Mouse (Mus musculus): ENCODE results near the gene Sec16a. TPM values are rescaled to one million over a fixed set of nuclear protein-coding genes. Genes with fewer than 3 reads are reported as not detected.

Sec16a gene
- total RNA-seq, 2 experiments from 2014 or later = 38.9 to 39.2 TPM

DNA sequence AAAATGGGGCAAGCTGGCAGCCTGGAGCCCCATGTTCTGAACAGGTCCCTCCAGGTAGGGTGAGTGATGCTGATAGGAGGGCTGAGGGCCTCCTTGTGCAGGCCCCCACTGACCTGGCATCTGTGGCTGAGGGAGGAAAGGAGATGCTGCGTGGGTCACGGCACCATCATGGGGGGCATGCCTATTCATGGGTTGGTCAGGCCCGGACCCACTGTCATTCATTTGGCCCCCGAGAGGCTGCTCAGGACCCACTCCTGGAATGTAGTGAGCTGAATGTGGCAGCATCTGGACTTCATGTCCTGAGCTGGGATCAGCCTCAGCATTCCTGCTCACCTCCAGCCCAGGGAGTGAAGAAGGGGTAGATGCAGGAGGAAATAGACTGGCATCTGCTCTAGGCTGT, 3.8 kb downstream of the Sec16a start:
- no peak for DNase-seq

DNA sequence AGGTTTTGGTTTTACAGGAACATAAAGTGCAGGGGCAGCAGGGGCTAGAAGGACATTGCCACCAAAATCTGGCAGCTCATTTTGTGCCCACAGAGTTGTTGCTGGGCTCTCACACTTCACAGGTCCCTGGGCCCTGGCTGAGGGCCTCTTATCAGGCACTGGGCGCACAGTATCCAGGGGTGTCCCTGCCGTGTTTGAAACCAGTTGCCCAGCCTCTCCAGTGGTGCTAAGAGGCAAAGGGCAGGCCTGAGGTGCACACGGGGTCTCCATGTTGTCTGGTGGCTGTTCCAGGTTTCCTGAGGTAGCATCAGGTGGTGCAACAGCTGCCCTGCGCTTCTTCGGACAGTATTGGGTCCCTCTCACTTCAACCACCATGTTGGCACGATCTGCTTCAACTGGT, 5.3 kb downstream of the Sec16a start:
- DNase-seq = no peak

DNA sequence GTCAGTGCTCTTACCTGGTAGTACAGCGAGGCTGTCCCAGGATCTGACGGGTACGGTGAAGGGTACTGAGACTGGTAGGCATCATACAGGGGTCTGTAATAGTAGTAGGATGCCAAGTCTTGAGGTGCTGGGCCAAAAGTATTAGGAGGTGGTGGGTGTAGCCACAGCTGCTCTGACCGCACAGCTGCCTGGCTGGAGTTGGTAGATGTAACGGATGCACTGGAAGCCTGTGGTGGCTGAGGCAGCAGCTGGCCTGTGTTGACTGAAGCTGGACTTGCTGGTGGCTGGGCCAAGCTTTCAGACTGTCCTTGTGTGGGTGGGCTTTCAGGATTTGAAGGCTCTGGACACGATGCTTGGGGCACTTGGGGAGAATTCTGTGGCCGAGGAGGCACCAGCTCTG, 6.6 kb downstream of the Sec16a start:
- DNase-seq = no peak

DNA sequence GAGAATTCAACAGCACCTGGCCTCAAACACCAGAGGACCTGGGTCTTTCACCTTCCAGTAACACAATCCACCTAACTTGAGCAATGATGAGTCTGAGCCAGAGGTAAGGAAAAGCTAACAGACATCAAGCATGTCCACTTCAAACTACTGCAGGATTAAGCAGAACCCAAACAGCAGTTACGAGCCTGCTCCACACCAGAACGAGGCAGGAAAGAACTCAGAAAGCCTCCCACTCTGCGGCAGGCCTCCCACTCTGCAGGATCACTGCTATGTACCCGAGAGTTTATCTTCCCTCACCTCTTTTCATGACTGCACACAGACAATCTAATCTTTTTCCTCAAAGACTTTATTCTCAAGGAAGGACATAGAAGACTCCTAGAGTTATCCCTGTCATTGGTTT, 7.8 kb downstream of the Sec16a start:
- DNase-seq = no peak

DNA sequence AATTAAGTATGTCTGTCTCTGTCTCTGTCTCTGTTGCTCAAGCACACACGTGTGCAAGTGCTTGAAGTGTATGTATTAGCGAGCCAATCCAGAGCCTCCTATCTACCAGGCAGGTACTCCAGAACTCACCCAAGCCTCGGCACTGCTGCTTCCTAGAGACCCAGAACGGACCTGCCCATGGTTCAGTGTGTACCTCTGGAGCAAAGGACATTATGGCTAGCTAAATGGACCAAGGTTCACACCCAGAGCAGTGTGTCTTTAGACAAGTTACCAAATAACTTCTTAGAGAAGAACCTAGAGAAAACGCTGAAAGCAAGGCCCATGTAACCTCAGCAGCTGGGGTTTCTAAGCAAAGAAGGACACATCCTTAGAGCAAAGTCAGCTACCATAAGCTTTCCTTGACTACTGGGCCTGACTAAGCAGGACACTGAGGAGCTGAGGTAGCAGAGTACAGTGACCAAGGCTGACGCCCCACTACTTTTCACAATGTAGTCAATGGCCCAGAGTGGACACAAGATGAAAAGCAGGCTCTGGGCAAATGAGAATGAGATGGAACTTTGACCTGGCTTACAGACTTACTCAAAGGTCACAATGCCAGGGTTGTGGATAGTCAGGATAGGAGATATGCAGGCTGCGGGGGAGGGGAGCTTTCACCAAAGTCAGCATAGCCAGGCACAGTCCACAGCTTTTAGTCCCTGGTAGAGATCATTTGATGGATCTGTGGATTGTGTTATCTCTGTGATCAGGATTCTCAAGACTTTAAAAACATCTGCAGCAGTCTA, 10.0 kb downstream of the Sec16a start:
- no peak for DNase-seq

DNA sequence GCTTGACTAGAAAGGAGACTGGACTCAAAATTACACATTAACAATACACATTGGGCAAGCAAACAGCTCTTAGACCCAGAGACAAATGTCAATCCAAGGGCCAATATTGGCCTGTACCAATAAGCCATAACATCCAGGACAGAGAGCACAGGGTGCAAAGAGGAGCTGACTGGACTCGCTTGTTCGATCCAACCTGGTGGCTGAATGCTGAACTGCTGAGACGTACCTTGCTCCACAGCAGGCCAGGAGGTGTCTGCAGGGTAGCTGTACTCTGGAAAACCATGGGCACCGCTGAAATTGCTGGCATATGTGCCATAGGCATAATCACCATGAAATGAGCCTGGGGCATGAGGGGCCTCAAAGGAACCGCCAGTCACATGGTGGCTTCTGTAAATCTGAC, 15.2 kb downstream of the Sec16a start:
- no peak for DNase-seq

DNA sequence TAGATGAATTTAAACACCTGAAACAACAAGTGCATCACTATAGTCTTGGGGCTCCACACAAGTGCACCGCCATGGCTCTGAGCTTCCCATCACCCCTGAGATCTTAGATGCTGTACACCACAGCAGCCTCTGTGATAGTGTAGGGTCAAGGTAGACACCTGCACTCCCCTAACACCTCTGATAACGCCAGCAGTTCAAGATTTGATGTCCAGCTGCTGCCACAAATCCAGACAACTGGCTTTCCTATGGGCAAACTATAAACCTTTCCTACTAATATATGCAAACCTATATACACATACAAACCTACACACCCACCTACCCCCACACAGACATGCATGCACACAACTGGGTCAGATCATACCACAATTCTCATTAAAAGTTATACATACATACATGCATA, 20.5 kb downstream of the Sec16a start:
- DNase-seq = no peak

DNA sequence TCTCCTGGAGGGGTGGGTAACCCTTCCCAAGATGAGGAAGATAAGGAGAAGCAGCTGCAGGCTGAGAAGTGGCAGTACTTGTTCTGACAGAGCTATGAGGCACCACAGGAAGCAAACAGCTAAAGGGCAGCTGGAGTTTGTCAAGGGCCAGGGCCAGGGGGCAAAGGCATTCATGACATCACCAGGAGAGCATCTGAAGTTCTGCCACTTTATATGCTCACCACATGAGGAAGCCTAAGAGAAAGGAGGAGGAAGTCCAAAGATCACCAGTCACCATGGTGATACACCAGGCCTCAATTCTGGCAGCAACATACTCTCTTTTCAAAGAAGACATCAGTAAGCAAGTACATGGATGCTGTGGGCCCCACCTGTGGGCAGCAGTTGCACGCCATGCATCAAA, 21.9 kb downstream of the Sec16a start:
- no peak for DNase-seq

DNA sequence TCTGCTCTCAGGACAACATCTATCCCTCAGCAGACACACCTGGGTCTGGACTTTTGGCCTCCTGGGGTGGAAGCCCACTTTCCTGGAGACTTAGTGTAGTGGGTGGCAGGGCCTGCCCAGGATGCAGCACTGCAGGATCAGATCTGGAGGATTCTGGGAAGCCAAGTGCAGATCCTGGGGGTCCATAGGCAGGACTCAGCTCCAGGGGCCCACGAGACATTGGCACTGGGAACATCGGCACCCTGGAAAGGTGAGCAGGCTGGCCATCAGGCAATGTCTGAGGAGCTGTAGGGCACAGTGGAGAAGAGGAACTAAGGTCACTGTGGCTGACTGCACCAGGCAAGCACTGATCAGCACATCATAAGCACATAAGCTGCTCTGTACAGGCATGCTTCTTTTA, 23.0 kb downstream of the Sec16a start:
- DNase-seq = no peak

DNA sequence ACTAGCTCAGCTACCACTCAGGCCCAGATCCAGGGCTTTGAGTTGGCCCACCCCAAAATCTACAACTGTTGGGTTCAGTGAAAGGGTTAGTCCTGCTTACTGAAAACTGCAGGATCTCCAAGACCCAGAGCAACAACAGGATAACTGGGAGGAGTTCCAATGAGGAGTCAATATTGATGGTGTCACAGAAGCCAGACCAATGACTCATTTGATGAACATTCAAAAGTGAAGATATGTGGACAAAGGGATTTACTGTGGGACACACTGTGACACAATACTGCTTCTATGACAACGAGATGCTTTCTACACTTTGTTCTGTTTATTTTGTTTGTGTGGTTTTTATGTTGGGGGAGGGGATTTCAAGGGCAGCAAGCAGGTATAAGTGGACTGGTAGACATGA, 26.9 kb downstream of the Sec16a start:
- DNase-seq = no peak

DNA sequence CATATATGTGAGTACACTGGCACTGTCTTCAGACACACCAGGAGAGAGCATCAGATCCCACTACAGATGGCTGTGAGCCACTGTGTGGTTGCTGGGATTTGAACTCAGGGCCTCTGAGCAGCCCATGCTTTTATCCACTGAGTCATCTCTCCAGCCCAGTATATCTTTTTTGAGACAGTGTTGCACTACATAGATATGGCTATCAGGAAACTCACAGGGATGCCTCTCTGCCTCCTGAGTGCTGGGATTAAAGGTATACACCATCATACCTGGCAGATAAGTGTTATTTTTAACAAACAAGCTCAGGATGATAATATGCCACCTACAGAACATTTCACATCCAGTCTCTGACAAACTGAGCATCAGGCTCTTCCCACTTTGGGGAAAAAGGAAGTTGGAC, 27.9 kb downstream of the Sec16a start:
- DNase-seq = no peak

DNA sequence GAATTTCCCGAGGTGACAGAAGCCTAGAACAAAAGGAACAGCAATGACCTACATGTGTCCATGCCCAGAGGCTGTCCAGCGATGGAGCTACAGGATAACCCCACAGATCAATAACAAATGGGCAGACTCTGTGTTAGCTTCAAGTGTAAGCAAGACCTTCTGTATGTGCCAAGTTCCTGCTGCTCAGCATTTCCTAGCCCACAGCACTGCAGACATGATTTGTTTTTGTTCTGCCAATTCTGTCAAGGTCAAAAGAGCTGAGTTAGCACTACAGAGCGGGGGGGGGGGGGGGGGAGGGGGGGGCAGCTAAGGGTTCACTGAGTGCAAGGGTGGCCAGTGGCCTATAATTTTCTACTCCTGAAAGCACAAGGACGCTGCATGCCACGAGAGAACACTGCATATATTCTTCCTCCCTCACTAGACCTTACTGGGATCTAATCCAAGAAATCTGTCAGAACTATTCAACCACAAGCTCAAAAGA, 34.0 kb downstream of the Sec16a start:
- DNase-seq = no peak

DNA sequence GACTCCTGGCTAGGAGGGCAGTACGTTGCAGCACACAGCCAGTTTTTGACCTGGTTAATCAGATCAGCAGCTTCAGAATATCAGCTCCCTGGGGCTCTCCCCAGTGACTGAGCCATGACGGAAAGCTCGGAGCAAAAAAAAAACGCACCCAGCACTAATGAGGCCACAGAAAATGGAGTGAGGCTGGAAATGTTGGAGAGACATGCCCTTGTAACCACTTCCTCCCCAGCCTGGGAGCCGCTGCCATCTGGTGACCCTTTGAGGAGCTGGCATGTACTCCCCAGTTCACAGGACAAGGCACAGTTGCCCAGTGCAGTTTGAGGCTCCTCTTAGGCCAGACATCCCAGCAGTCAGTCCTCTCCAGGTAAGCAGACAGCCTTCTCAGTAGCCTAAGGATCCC, 34.9 kb downstream of the Sec16a start:
- DNase-seq = no peak

DNA sequence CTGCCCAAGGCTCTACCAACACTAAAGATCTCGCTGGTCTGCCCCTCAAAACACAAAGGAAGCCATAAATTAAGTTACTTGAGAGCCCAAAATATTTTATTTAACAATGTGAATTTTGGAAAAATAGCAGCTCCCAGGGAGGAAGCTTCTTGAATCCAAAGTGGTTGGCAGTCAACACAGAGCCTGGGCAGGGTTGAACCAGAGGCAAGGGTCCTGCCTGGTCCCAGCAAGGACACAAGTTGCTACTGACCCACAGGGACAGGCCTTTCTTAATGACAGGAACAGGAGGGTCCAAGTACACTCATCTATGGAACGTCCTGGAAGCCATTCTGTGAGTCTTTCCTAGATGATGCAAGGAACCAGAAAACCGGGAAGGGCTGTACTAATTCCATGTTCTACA, 35.7 kb downstream of the Sec16a start:
- DNase-seq = no peak

DNA sequence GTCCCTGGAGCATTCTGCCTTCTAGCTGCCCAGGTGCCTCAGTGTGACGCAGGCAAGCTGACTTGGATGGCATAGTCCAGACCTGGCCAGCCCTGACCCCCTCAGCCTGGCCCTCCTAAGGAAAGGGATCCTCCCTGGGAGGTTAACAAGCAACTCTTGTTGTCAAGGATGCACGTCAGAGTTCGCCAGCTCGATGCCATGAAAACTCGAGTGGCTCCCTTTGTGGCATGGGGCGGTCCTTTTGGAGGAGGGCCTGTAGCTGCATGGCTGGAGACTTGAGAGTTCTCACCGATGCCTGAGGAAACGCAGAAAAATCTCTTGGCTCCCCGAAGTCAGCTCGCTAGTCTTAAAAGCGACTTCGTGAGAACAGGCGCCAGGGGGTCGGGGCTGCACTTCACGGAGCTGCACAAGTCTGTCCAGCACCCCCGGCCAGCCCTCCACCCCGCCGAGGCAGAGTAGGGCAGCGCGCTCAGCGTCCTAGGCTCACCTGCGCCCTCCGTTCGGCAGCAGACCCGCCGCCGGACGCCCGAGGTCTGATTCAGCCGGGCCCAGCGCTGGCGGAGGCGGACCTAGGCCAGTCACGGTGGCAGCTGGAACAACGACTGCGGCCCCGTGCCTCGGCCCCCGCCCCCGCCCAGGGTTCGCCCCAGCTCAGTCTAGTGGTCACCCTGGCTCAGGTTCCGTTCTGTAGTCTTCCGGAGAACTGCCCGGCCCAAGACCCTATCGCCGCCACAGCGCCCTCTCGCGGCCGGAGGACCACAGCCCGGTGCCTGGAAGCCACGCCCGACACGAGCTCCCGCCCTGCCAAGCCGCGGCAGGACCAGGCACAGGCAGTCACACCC, 36.3 kb downstream of the Sec16a start, which contains the start of gene Inpp5e:
Gene Inpp5e (minus strand): TSS at position 689 of the 842 bp plus-strand sequence.
- peak; percentile 97 to 99 for DNase-seq

DNA sequence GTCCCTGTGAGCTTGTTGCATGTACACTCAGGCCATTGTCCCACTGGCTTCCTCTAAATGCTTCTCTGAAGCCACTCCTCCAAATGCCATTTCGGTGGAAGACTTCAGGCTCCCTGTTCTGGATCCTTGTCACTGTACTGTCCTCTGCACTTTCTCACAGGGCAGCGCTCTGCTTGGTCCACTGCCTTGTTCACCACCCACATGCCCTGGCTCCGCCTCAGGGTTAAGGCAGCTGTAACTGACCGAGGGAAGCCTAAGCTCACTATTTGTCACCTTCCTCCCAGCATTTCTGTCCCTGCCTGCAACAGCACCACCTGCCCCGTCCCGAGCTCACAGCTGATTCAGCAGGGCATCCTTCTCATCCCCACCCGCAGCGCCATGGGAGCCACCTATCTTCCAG, 41.7 kb downstream of the Sec16a start:
- no peak for DNase-seq

DNA sequence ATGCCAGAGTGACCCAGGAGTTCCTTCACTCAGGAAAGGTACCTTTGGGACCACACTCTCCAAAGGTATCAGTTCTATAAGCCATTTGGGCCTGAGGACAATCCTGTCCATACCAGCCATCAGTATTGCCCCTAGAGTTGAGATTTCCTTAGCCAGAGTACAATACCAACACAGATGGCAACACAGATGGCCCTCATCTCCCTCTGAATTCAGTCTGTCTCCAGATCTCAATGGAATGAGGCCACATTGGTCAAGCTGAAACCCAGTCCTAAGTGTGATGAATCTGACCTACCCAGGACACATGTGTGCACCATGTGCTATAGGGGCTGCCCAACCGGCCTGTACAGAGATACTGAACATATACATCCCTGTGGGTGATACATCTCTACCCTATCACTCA, 42.8 kb downstream of the Sec16a start:
- DNase-seq = no peak

DNA sequence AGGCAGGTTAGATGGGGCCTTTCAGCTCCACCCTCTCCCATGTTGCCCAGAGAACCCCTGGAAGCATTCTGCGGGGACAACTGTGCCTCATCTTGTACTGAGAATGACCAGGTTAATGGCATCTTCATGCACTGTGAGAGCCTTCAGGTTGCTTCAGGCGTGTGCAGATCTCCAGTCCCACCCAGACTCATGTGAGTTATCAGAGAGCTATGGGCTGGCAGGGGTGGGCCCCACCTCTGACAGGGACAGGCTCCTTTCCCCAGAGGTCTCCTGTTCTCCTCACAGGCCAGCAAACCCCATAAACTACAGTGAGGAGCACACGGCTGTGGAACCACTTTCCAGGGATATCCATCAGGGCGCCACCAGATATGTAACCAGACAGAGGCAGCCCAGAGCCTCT, 44.0 kb downstream of the Sec16a start:
- no peak for DNase-seq

DNA sequence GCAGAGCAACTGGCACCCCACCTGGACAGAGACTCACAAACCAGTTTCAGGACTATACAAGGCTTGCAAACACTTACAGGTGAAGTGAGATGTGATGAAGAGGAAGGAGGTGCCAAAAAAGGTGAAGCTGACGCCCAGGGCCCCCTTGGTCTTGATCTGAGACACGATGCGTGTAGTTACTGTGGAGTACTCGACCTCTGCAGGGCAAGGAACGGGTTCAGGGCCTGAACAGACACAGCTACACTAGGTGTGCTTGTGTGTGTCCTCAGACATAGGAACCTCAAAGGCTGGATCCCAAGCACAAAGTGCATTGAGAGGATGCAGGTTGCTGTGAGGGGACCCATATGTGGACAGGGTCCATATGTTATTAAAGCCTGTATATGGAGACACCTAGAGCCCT, 44.7 kb downstream of the Sec16a start:
- no peak for DNase-seq

DNA sequence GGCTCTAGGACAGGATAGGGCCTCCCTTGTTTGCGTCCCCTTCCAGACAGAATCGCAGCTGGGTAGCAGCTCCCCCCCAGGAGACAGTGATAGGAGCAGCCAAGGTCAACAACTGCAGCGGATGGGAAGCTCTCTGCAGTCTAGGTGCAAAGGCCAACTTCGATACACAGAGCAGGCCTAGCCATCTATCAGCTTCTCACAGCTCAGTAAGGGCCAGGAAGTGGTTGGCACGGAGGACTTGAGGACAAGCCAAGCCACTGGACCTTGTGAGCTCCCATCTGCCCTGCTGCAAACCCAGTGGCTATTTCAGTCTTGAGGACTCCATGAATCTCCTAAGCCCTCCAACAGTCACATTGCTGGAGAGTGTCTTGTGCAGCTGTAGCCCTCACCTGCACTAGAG, 45.4 kb downstream of the Sec16a start:
- DNase-seq = peak; percentile 63 to 78

DNA sequence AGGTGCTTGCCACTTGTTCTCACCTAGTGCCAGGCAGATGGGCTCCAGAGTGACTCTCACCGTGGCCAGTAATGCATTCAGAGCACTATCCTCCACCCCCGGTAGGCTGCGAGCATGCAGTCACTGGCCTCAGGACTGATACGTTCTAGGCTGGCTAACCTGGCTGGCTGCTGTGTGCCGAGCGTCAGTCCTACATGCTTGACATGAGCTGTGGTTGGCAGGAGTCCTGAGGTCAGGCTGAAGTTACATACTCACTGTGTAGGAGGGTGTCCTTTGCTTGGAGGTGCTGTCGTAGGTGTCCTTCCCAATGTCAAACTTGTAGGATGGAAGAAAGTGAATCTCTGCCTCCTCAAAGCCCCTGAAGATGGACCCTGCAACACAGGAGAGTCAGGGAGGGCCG, 46.0 kb downstream of the Sec16a start:
- DNase-seq = peak in 1 of 2 experiments; percentile 35

DNA sequence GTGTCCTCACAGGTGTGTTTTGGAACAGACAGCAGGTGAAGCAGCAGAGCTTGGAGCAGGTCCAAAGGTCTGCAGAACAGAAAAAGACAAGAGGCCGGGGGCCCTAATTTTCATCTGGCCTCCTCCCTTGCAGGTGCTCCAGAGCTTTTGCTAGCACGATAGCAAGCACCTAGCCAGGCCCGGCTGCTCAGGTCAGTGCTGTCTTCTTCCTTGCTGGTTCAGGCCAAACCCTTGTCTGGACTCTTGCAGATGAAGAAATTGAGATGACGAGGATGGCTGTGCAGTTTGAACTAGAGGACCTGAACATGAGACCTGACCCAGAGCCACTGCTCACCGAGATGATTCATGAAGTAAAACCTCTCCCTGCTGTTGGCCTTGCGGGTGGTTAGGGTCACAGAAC, 53.4 kb downstream of the Sec16a start:
- DNase-seq = no peak

DNA sequence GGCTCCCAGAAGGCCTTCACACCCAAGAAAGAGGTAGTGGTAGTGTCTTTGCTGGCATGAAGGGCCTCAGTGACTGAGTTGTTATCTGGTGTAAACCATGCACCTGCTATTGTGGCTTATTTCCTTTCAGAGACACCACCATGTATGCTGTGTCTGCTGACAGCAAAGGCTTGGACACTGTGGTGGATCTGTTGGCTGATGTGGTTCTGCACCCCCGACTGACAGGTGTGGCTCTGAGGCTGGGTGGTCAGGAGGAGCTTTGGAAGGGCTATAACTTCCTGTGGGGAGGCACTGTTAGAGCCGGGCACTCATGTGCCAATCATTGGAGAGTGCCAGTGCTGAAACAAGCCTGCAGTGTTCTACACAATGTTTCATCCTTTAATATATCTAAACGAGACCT, 54.1 kb downstream of the Sec16a start:
- DNase-seq = no peak

Measured in heart, adult 18-20 months (tissue).